Mouse (Mus musculus) kidney, adult 9 months (tissue): ENCODE data around the gene Cks2.
A peak's percentile ranks its signal among the peaks of the same experiment; 100 is the strongest.

Source experiments
- DNase-seq: peaks from one replicate; pipeline ENCODE4 v3.0.0; 2022

Gene Cks2

GRCm38 (mm10) chr13:51681634-51682033, 36.6 kb downstream of the Cks2 start:
- no peak for DNase-seq

- peak; percentile 87 for DNase-seq
Observed at GRCm38 (mm10) chr13:51685290-51685966, 40.4 kb downstream of the Cks2 start.

GRCm38 (mm10) chr13:51686966-51687365, 41.9 kb downstream of the Cks2 start:
- no peak for DNase-seq

GRCm38 (mm10) chr13:51688688-51689087, 43.7 kb downstream of the Cks2 start:
- no peak for DNase-seq

- no peak for DNase-seq
Observed at GRCm38 (mm10) chr13:51696481-51696880, 51.4 kb downstream of the Cks2 start.

GRCm38 (mm10) chr13:51697455-51697854, 52.4 kb downstream of the Cks2 start:
- DNase-seq, result no peak

GRCm38 (mm10) chr13:51697897-51698296, 52.9 kb downstream of the Cks2 start:
- DNase-seq, result no peak

- no peak for DNase-seq
Observed at GRCm38 (mm10) chr13:51698318-51698717, 53.3 kb downstream of the Cks2 start.
